Mouse (Mus musculus) spleen, adult 12 weeks (tissue): Measurements from ENCODE around the gene Ccnl1.

ENCODE experiments used
- DNase-seq: peaks from one replicate; pipeline ENCODE4 v3.0.0; 2022; ENCODE audit warnings: low spot score

Gene Ccnl1

DNA sequence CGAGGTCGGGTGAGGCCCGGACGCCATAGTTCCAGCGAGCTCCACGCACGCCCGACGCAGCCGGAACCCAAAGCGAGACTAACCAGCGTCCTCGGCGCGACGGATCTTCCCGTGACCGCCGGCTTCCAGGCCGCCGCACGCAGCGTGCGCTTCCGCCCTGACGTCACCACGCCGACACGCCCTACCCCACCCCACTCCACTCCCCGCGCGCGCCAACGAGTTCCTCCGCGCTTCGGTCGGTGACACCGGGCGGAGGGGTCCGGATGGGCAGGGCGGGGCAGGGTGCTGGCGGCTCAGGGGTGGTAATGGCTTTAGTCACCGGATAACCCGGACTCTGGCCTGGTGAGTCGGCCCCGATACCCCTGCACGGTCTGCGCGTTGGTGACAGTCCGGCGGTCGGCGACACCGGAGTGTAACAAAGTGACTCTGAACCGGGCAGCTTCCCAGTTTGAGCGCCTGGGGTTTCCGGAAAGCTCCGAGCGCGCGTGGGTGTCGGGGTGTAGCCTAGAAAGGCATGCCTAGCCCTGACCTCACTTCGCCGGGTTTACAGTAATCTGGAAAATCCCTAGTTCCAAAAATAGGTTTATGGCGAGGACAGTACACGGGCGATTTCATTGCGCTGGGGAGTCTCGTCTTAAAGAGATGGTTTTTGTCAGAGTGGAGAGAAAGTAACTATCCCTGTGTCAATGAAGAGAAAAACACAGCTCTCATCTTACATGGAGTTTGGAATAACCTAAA lies at the start of gene Ccnl1:
TSS of gene Ccnl1 (minus strand) at position 148 of the 738 bp plus-strand sequence.
- peak; percentile 94 for DNase-seq

DNA sequence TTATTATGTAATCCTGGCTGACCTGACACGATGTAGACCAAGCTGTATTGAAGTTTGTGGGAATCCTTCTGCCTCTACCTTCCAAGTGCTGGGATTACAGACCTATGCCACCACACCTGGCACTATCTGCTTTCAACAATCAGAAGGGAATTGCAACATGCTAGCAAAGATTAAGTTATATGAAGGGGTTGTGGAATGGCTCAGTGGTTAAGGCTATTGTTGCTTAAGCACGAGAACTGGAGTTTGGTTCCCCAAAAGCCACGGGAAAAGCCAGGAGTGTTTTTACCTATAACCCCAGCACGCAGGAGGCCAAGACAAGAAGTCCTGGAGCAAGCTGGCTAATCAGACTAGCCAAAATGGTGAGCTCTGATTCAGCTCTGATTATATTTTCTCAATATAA lies 46.9 kb upstream of the Ccnl1 start:
- no peak for DNase-seq

GRCm38 (mm10) chr3:66004220-66004951 lies 46.3 kb upstream of the Ccnl1 start:
- DNase-seq = no peak

GRCm38 (mm10) chr3:66000400-66000799 lies 42.4 kb upstream of the Ccnl1 start:
- DNase-seq = no peak

GRCm38 (mm10) chr3:65997360-65998008 lies 39.4 kb upstream of the Ccnl1 start:
- DNase-seq = no peak

- no peak for DNase-seq
Measured at GRCm38 (mm10) chr3:65992395-65993340, 34.6 kb upstream of the Ccnl1 start.

DNA sequence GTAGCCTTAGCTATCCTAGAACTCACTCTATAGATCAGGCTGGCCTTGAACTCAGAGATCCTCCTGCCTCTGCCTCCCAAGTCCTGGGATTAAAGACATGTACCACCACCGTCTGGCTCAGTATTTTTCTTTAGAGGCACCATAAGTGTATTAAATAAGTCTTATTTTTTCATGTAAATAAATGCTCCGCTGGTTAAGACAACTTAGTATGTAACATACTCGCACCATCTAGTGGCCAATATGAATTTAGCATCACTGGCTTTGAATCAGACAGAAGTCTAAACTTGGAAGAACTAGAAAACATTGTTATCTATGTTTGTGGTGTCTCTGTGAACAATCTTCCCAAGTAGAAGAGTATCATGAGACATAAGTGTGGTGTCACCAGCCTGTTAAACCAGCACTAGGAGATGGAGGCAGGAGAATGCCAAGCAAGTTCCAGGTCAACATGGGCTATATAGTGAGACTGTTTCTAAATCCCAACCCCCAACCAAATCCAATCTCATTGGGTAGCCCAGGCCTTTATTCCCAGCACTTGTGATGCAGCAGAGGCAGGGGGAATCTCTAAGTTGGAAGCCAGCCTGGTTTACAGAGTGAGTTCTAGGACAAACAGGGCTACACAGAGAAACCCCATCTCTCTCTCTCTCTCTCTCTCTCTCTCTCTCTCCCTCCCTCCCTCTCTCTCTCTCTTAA lies 33.1 kb upstream of the Ccnl1 start:
- DNase-seq = no peak

GRCm38 (mm10) chr3:65990524-65990923 lies 32.5 kb upstream of the Ccnl1 start:
- DNase-seq = no peak

DNA sequence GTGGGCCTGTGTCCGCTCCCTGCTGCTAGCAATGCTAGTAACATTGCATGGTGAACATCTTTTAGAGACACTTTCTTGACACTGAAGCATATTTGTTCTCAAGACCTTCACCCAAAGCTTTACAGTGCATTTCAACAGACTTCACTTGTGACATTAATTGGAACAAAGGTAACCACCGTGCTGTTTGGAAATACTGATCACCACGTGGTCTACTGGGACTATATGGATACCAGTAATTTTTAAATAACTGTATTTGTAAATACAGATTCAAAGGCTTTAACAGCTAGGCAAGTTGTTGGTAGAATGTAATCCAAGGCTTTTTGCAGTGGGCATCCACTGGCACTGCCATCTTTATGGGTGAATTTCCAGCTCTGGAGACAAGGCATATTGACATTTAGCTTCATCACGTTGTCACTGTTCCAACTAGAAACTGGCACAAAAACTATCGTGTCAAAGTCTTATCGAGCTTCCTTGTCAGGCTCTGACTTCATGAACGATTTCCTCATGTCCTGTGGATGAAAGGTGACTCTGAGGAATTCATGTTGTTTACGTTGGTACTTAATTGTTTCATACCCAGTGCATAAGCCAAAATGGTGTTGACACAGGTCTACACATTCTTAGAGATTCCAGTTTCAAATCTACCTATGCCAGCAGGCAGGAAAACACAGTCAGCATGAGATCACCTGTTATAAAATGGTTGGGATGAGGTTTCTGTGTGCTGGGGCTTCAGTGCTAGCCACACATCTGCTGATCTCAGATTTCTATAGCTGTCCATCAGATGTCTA lies 30.9 kb upstream of the Ccnl1 start:
- DNase-seq = no peak

DNA sequence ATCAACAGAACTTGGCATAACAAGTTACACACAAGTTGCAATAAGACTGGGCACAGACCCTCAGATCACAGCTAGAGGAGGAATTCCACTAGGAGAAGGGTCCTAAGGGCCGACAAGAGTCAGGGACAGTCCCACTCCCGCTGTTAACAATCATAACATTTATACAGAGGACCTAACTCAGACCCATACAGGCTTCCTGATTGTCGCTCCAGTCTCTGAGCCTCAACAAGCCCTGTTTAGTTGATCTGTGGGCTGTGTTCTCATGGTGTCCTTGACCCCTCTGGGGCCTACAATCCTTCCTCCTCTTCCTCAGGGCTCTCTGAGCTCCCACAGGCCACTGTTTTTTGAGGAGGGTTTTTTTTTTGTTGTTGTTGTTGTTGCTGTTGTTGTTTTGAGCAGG lies 18.2 kb upstream of the Ccnl1 start:
- DNase-seq = no peak

- DNase-seq = no peak
Measured at GRCm38 (mm10) chr3:65975317-65975716, 17.3 kb upstream of the Ccnl1 start.

- peak; percentile 98 for DNase-seq
Measured at GRCm38 (mm10) chr3:65974232-65975058, 16.4 kb upstream of the Ccnl1 start.

GRCm38 (mm10) chr3:65973501-65974231 lies 15.6 kb upstream of the Ccnl1 start:
- DNase-seq = no peak

GRCm38 (mm10) chr3:65969196-65969595 lies 11.1 kb upstream of the Ccnl1 start:
- no peak for DNase-seq

DNA sequence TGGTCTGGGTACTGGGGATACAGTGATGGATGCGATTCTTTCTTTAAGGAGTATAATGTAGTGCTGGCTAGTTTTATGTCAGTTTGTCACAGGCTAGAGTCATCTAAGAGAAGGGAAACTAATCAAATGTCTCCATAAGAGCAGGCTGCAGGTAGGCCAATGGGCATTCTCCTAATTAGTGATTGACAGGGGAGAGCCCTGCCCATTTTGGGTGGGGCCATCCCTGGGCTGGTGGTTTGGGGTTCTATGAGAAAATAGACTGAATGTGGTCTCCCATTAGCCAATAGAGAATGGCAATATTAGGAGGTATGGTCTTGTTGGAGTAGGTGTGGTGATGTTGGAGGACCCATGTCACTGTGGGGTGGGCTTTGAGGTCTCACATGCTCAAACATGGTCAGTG lies 8.3 kb upstream of the Ccnl1 start:
- DNase-seq = no peak

GRCm38 (mm10) chr3:65962270-65962930 lies 4.4 kb upstream of the Ccnl1 start:
- no peak for DNase-seq

GRCm38 (mm10) chr3:65960291-65960945 lies 2.4 kb upstream of the Ccnl1 start:
- no peak for DNase-seq
